ENCODE assay signal across 8 mouse cellular contexts in genomic region chr13:91459896-91460620, GRCm38 (mm10). TPM values are rescaled to one million over a fixed set of nuclear protein-coding genes. Genes with fewer than 3 reads are reported as not detected.
DNase-seq lines count a peak whose midpoint lies in the region; ATAC-seq lines count a peak whose summit lies in the region.

TSS of gene Ssbp2 (plus strand) at chr13:91460283.

- H3K27ac ChIP-seq in kidney, embryonic 16.5 days (ENCODE audit: low read length): peak within 1 kb of the TSS; percentile 95
- H3K27ac ChIP-seq in forebrain, embryonic 15.5 days (replicated peaks): peak within 1 kb of the TSS; percentile 98
- H3K27ac ChIP-seq in hindbrain, embryonic 10.5 days: peak within 1 kb of the TSS; percentile 97
- H3K27ac ChIP-seq in limb, embryonic 10.5 days: peak within 1 kb of the TSS; percentile 98
- H3K27ac ChIP-seq in neural tube, embryonic 12.5 days: peak within 1 kb of the TSS; percentile 93

- H3K27me3 ChIP-seq in kidney, embryonic 16.5 days (ENCODE audit: insufficient read depth, low read length): no peaks in the 10 kb centered on the region
- no peaks in the 10 kb centered on the region for H3K27me3 ChIP-seq in forebrain, embryonic 15.5 days
- H3K27me3 ChIP-seq in hindbrain, embryonic 10.5 days (ENCODE audit: insufficient read depth, poor library complexity, severe bottlenecking): no peaks in the 10 kb centered on the region
- H3K27me3 ChIP-seq in limb, embryonic 10.5 days (ENCODE audit: low read depth, poor library complexity, severe bottlenecking): no peaks in the 10 kb centered on the region
- no peaks in the 10 kb centered on the region for H3K27me3 ChIP-seq in neural tube, embryonic 12.5 days (replicated peaks)

- H3K4me2 ChIP-seq in kidney, embryonic 16.5 days (replicated peaks; ENCODE audit: low read depth, low read length): peak within 1 kb of the TSS; percentile 81
- H3K4me2 ChIP-seq in forebrain, embryonic 15.5 days (replicated peaks): peak within 1 kb of the TSS; percentile 91
- peak within 1 kb of the TSS; percentile 91 for H3K4me2 ChIP-seq in neural tube, embryonic 12.5 days (replicated peaks)

- DNase-seq in kidney, postnatal 10 days: no peak
- peak; percentile 37 for DNase-seq in adipocyte (ENCODE audit: low spot score)
- DNase-seq in hindbrain, embryonic 10.5 days (ENCODE audit: low spot score): no peak
- no peak for DNase-seq in limb, embryonic 10.5 days (ENCODE audit: low spot score)
- no peak for DNase-seq in spleen, adult 12 weeks (ENCODE audit: low spot score)

- peak within 1 kb of the TSS; percentile 94 for H3K4me3 ChIP-seq in kidney, embryonic 16.5 days (ENCODE audit: low read length)
- H3K4me3 ChIP-seq in forebrain, embryonic 15.5 days: peak within 1 kb of the TSS; percentile 97
- H3K4me3 ChIP-seq in hindbrain, embryonic 10.5 days: peak within 1 kb of the TSS; percentile 97
- peak within 1 kb of the TSS; percentile 99 for H3K4me3 ChIP-seq in limb, embryonic 10.5 days
- peak within 1 kb of the TSS; percentile 94 for H3K4me3 ChIP-seq in neural tube, embryonic 12.5 days

- peaks cover 18% of the 10 kb centered on the region for H3K4me1 ChIP-seq in kidney, embryonic 16.5 days (ENCODE audit: insufficient read depth, low read length)
- H3K4me1 ChIP-seq in forebrain, embryonic 15.5 days: peaks cover 34% of the 10 kb centered on the region
- peaks cover 39% of the 10 kb centered on the region for H3K4me1 ChIP-seq in hindbrain, embryonic 10.5 days (replicated peaks)
- peaks cover 37% of the 10 kb centered on the region for H3K4me1 ChIP-seq in limb, embryonic 10.5 days
- peaks cover 23% of the 10 kb centered on the region for H3K4me1 ChIP-seq in neural tube, embryonic 12.5 days

- peak within 1 kb of the TSS; percentile 96 for H3K9ac ChIP-seq in kidney, embryonic 16.5 days (replicated peaks; ENCODE audit: low read length)
- H3K9ac ChIP-seq in forebrain, embryonic 15.5 days (replicated peaks): peak within 1 kb of the TSS; percentile 94
- H3K9ac ChIP-seq in neural tube, embryonic 12.5 days: peak within 1 kb of the TSS; percentile 92

- WGBS in kidney, embryonic 16.5 days: 10% methylated on average over 29 of the region's 29 CpGs
- WGBS in forebrain, embryonic 15.5 days: 6% methylated on average over 28 of the region's 29 CpGs
- 7% methylated on average over 29 of the region's 29 CpGs for WGBS in hindbrain, embryonic 10.5 days
- 7% methylated on average over 28 of the region's 29 CpGs for WGBS in limb, embryonic 10.5 days
- 7% methylated on average over 29 of the region's 29 CpGs for WGBS in neural tube, embryonic 12.5 days

- ATAC-seq in kidney, embryonic 16.5 days (ENCODE audit: low FRiP score, low TSS enrichment): peak; percentile 79
- no peak; the same call in 1 of the 2 replicates for ATAC-seq in forebrain, embryonic 15.5 days (replicated peaks)
- ATAC-seq in neural tube, embryonic 12.5 days (ENCODE audit: low FRiP score, low read depth): peak; percentile 30

- H3K36me3 ChIP-seq in kidney, embryonic 16.5 days (ENCODE audit: insufficient read depth, low read length): no peaks in the 10 kb centered on the region
- no peaks in the 10 kb centered on the region for H3K36me3 ChIP-seq in forebrain, embryonic 15.5 days
- H3K36me3 ChIP-seq in hindbrain, embryonic 10.5 days: no peaks in the 10 kb centered on the region
- H3K36me3 ChIP-seq in limb, embryonic 10.5 days: no peaks in the 10 kb centered on the region
- H3K36me3 ChIP-seq in neural tube, embryonic 12.5 days: no peaks in the 10 kb centered on the region

- no peaks in the 10 kb centered on the region for H3K9me3 ChIP-seq in kidney, embryonic 16.5 days (ENCODE audit: low read length)
- no peaks in the 10 kb centered on the region for H3K9me3 ChIP-seq in forebrain, embryonic 15.5 days
- H3K9me3 ChIP-seq in hindbrain, embryonic 10.5 days: no peaks in the 10 kb centered on the region
- no peaks in the 10 kb centered on the region for H3K9me3 ChIP-seq in limb, embryonic 10.5 days (replicated peaks)
- no peaks in the 10 kb centered on the region for H3K9me3 ChIP-seq in neural tube, embryonic 12.5 days

RNA-seq across cellular contexts. Expression of gene Ssbp2, which starts in this region (rescaled TPM):
- 130 and 138 TPM in 2 replicates for polyA plus RNA-seq in kidney, embryonic 16.5 days (2015; fragmentation: Nextera tagmentation; extraction: Ambion mirVana)
- polyA plus RNA-seq in forebrain, embryonic 15.5 days (2015; fragmentation: Nextera tagmentation; extraction: Ambion mirVana): 281 and 308 TPM in 2 replicates
- polyA plus RNA-seq in hindbrain, embryonic 10.5 days (2016; fragmentation: Nextera tagmentation; extraction: Ambion mirVana): 135 and 137 TPM in 2 replicates
- 136 and 183 TPM in 2 replicates for polyA plus RNA-seq in limb, embryonic 10.5 days (2016; fragmentation: Nextera tagmentation; extraction: Ambion mirVana)
- polyA plus RNA-seq in neural tube, embryonic 12.5 days (2016; fragmentation: Nextera tagmentation; extraction: Ambion mirVana): 140 and 144 TPM in 2 replicates
